In the genomic region with DNA sequence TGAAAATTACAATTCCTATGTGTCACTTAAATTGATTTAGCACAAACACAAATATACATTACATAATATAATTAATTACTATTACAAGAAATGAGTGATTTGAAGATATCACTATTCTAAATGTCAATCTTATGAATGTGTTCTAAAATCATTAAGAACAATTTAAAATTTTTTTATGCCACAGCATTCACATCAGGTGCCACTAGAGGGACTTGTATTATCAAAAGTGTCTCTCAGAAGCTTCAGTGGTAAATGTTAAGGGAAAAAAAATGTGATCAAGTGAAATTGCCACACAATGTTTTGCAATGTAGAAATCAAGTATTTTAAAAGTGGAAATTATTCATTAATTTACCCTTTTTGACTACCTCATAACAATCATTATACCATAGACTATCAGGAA, we compare ENCODE assay signal across 34 mouse cellular contexts. TPM values are rescaled to one million over a fixed set of nuclear protein-coding genes. Genes with fewer than 3 reads are reported as not detected.
DNase-seq lines count a peak whose midpoint lies in the region; ATAC-seq and TF ChIP-seq lines count a peak whose summit lies in the region.
"Had no signal": no experiment of that assay in that cellular context is flagged by ENCODE, and none has a peak within 500 bp of the region (broad histone marks: within the 10 kb centered on the region; RNA-seq: fewer than 3 reads in every experiment).

No protein-coding gene starts in this region.

- H3K4me3 ChIP-seq in forebrain, postnatal 0 days (ENCODE audit: low read depth, low read length) = no peak overlapping the region
- no peak overlapping the region for H3K4me3 ChIP-seq in forebrain, embryonic 12.5 days (replicated peaks)
- H3K4me3 ChIP-seq in left cerebral cortex, adult 2 months = no peak overlapping the region
- H3K4me3 ChIP-seq: embryonic facial prominence, embryonic 10.5 days; embryonic facial prominence, embryonic 13.5 days; erythroblast, embryonic 14.5 days; forebrain, embryonic 13.5 days; heart, adult 2 months; heart, embryonic 10.5 days; heart, embryonic 13.5 days; hindbrain, embryonic 12.5 days; hindbrain, embryonic 15.5 days; intestine, embryonic 15.5 days had no signal

- H3K36me3 ChIP-seq in forebrain, postnatal 0 days (ENCODE audit: insufficient read depth) = no peaks in the 10 kb centered on the region
- H3K36me3 ChIP-seq in forebrain, embryonic 12.5 days (replicated peaks) = no peaks in the 10 kb centered on the region
- H3K36me3 ChIP-seq: embryonic facial prominence, embryonic 10.5 days; embryonic facial prominence, embryonic 13.5 days; G1E; heart, embryonic 10.5 days; heart, embryonic 13.5 days; hindbrain, embryonic 12.5 days; hindbrain, embryonic 15.5 days; intestine, embryonic 15.5 days had no signal

- TF ChIP-seq CTCF in forebrain, postnatal 0 days (IDR thresholded peaks at IDR 0.05; ENCODE audit: low read depth) = peak; percentile 48
- peak; percentile 54 for TF ChIP-seq CTCF in left cerebral cortex, adult 2 months (IDR thresholded peaks at IDR 0.05)
- no peak for TF ChIP-seq CTCF in brain, embryonic 14.5 days (IDR thresholded peaks at IDR 0.05; ENCODE audit: borderline replicate concordance, extremely low read depth, insufficient read depth, insufficient read length)

- no peak for TF ChIP-seq POLR2A in brain, embryonic 14.5 days (IDR thresholded peaks at IDR 0.05; ENCODE audit: borderline replicate concordance, extremely low read depth, insufficient read depth, insufficient read length, poor library complexity, severe bottlenecking)

- H3K4me1 ChIP-seq in forebrain, postnatal 0 days (ENCODE audit: insufficient read depth) = no peaks in the 10 kb centered on the region
- no peaks in the 10 kb centered on the region for H3K4me1 ChIP-seq in forebrain, embryonic 12.5 days
- H3K4me1 ChIP-seq: embryonic facial prominence, embryonic 10.5 days; embryonic facial prominence, embryonic 13.5 days; forebrain, embryonic 13.5 days; heart, embryonic 10.5 days; heart, embryonic 13.5 days; hindbrain, embryonic 12.5 days; hindbrain, embryonic 15.5 days; intestine, embryonic 15.5 days had no signal

- H3K9me3 ChIP-seq in forebrain, postnatal 0 days (ENCODE audit: low read length) = no peaks in the 10 kb centered on the region
- H3K9me3 ChIP-seq in forebrain, embryonic 12.5 days = no peaks in the 10 kb centered on the region
- H3K9me3 ChIP-seq: embryonic facial prominence, embryonic 10.5 days; embryonic facial prominence, embryonic 13.5 days; forebrain, embryonic 13.5 days; G1E; heart, embryonic 10.5 days; heart, embryonic 13.5 days; hindbrain, embryonic 12.5 days; hindbrain, embryonic 15.5 days; intestine, embryonic 15.5 days had no signal

- H3K27me3 ChIP-seq in forebrain, postnatal 0 days (ENCODE audit: insufficient read depth, low read length) = no peaks in the 10 kb centered on the region
- no peaks in the 10 kb centered on the region for H3K27me3 ChIP-seq in forebrain, embryonic 12.5 days
- H3K27me3 ChIP-seq: CH12.LX; embryonic facial prominence, embryonic 13.5 days; forebrain, embryonic 13.5 days; heart, embryonic 13.5 days; hindbrain, embryonic 12.5 days; hindbrain, embryonic 15.5 days; intestine, embryonic 15.5 days had no signal

- H3K27ac ChIP-seq in forebrain, postnatal 0 days (ENCODE audit: low read depth, low read length) = no peak overlapping the region
- no peak overlapping the region for H3K27ac ChIP-seq in forebrain, embryonic 12.5 days
- no peak overlapping the region for H3K27ac ChIP-seq in left cerebral cortex, adult 2 months
- H3K27ac ChIP-seq: embryonic facial prominence, embryonic 10.5 days; embryonic facial prominence, embryonic 13.5 days; forebrain, embryonic 13.5 days; heart, adult 2 months; heart, embryonic 10.5 days; heart, embryonic 13.5 days; hindbrain, embryonic 12.5 days; hindbrain, embryonic 15.5 days; intestine, embryonic 15.5 days had no signal

- no peak overlapping the region for H3K4me2 ChIP-seq in forebrain, postnatal 0 days (ENCODE audit: low read depth)
- H3K4me2 ChIP-seq in forebrain, embryonic 12.5 days = no peak overlapping the region
- H3K4me2 ChIP-seq: embryonic facial prominence, embryonic 13.5 days; forebrain, embryonic 13.5 days; heart, embryonic 13.5 days; hindbrain, embryonic 12.5 days; hindbrain, embryonic 15.5 days; intestine, embryonic 15.5 days had no signal

- no peak for ATAC-seq in forebrain, postnatal 0 days
- no peak for ATAC-seq in forebrain, embryonic 12.5 days (ENCODE audit: low FRiP score)
- ATAC-seq: activated CD4-positive, CD25-positive, alpha-beta regulatory T cell, adult 4 months; forebrain, embryonic 13.5 days; intestine, embryonic 15.5 days had no signal

- intact Hi-C loops in left cerebral cortex, adult 2 months (cut with DNase I) = no loop called here

- H3K9ac ChIP-seq in forebrain, postnatal 0 days = no peak overlapping the region
- H3K9ac ChIP-seq in forebrain, embryonic 12.5 days = no peak overlapping the region
- H3K9ac ChIP-seq: embryonic facial prominence, embryonic 13.5 days; forebrain, embryonic 13.5 days; heart, embryonic 13.5 days; hindbrain, embryonic 12.5 days; hindbrain, embryonic 15.5 days; intestine, embryonic 15.5 days had no signal

- peak; percentile 13 for DNase-seq in forebrain, postnatal 0 days
- DNase-seq in left cerebral cortex, adult 2 months (ENCODE audit: extremely low spot score in 1 of 2, low spot score in 2 of 2) = no peak
- no peak for DNase-seq in left cerebral cortex, adult 9 months (ENCODE audit: low spot score in 2 of 2)
- peak; percentile 4 for DNase-seq in Muller cell, postnatal 12 days (ENCODE audit: inconsistent ontology term)
- peak; percentile 17 for DNase-seq in brain, embryonic 14.5 days (ENCODE audit: low read depth)
- no peak for DNase-seq in T-cell, adult 2 months (ENCODE audit: low spot score)
- DNase-seq: adrenal gland, adult 8-10 months; adrenal gland, postnatal 25 days; B cell, adult 2 months; cerebellum, adult 11 months; cerebellum, adult 8-10 months; cerebellum, postnatal 10 days; cerebellum, postnatal 36 days; embryo, embryonic 11 days; gastrocnemius, postnatal 10 days; gastrocnemius, postnatal 36 days; heart, adult 2 months; heart, postnatal 14 days; heart, postnatal 4 days had no signal

RNA-seq across cellular contexts. Expression of gene Epha6, which starts 22.8 kb away (rescaled TPM):
- 25.2 and 29.3 TPM in 2 replicates for total RNA-seq in forebrain, postnatal 0 days (2014; rRNA removed)
- polyA plus RNA-seq in forebrain, postnatal 0 days (2015; fragmentation: Nextera tagmentation; extraction: Ambion mirVana) = 3.3 and 8.1 TPM in 2 replicates
- 0.96 and 1.3 TPM in 2 replicates for polyA plus RNA-seq in forebrain, embryonic 12.5 days (2016; fragmentation: Nextera tagmentation; extraction: Ambion mirVana)
- 10 to 100 TPM; 74.8 to 84.8 TPM for total RNA-seq in left cerebral cortex, adult 2 months (2021)
- 1.5 and 4.4 TPM in 2 replicates for polyA plus RNA-seq in brain, embryonic 14.5 days (2012; rRNA removed)
- total RNA-seq: adrenal gland, postnatal 25 days; CH12.LX; gastrocnemius, adult 18-20 months; gastrocnemius, postnatal 36 days; granulocyte monocyte progenitor cell, adult 5-6 weeks; heart, adult 2 months; heart, postnatal 14 days; heart, postnatal 4 days had no signal
- polyA plus RNA-seq: activated CD4-positive, CD25-positive, alpha-beta regulatory T cell, adult 4 months; erythroblast, embryonic 14.5 days; G1E; heart, embryonic 13.5 days had no signal

Comparison
In these comparisons a context has a peak if more than half of its experiments do, and no peak if none do; other contexts are left out.
1. DNase-seq: peak in forebrain, postnatal 0 days (single experiment), Muller cell, postnatal 12 days (single experiment) and brain, embryonic 14.5 days (single experiment); none in left cerebral cortex, adult 2 months (0 of 2), left cerebral cortex, adult 9 months (0 of 2) and T-cell, adult 2 months (single experiment).